Mouse (Mus musculus) hindbrain, embryonic 14.5 days (tissue): ENCODE measurements at regions not wholly inside any gene's neighbourhood (a gene's known extent, or its start where the extent isn't known, plus 50 kb on each side); places are given as distances from the start of the nearest gene placed in this dataset.

Experiments
- ATAC-seq: fragments of 200-750 bp; cut with Nextera tagmentation; 2 replicates; pipeline ENCODE4 v1.8.0; 2017; ENCODE audit warnings: moderate number of reproducible peaks, mild to moderate bottlenecking, moderate TSS enrichment, moderate library complexity; ENCODE audit not compliant: low FRiP score
- DNase-seq: peaks from one replicate; pipeline ENCODE4 v3.0.0-alpha.2; 2015; ENCODE audit warnings: low spot score
- H3K27ac ChIP-seq: fragments of 300-500 bp; sonication (generic); 2 replicates; pipeline ENCODE4 v1.5.1; 2014; ENCODE audit warnings: mild to moderate bottlenecking, moderate library complexity
- H3K27me3 ChIP-seq: fragments of 300-500 bp; sonication (generic); 2 replicates; pipeline ENCODE4 v1.6.1; 2014; ENCODE audit warnings: mild to moderate bottlenecking, low read length, mixed read lengths; ENCODE audit not compliant: control insufficient read depth, insufficient read depth
- H3K36me3 ChIP-seq: fragments of 300-500 bp; sonication (generic); replicated peaks from 2 replicates; pipeline ENCODE4 v1.6.1; 2014; ENCODE audit not compliant: control insufficient read depth, insufficient read depth
- H3K4me1 ChIP-seq: fragments of 300-500 bp; sonication (generic); replicated peaks from 2 replicates; pipeline ENCODE4 v1.6.1; 2014; ENCODE audit warnings: antibody characterized with exemption, low read length, mixed read lengths; ENCODE audit not compliant: control insufficient read depth, insufficient read depth
- H3K4me2 ChIP-seq: fragments of 300-500 bp; sonication (generic); replicated peaks from 2 replicates; pipeline ENCODE4 v1.6.1; 2014; ENCODE audit warnings: mild to moderate bottlenecking, moderate library complexity
- H3K4me3 ChIP-seq: fragments of 300-500 bp; sonication (generic); replicated peaks from 2 replicates; pipeline ENCODE4 v1.5.1; 2014; ENCODE audit warnings: mild to moderate bottlenecking, low read length
- H3K9ac ChIP-seq: fragments of 300-500 bp; sonication (generic); 2 replicates; pipeline ENCODE4 v1.6.1; 2014
- H3K9me3 ChIP-seq: fragments of 300-500 bp; sonication (generic); 2 replicates; pipeline ENCODE4 v1.6.1; 2016; ENCODE audit warnings: low read length; ENCODE audit not compliant: control insufficient read depth
- WGBS: fragments of 180-500 bp; shearing (Covaris S2); extraction: QIAGEN DNeasy Blood & Tissue Kit; methylation state at CpG from one replicate; pipeline ENCODE4 v1.1.7; 2014; 5-methylcytosine and 5-hydroxymethylcytosine counted together

- Histone ChIP-seq H3K9ac (no peak overlapping the region), H3K27ac (no peak overlapping the region), H3K4me3 (no peak overlapping the region), H3K27me3 (no peaks in the 10 kb centered on the region), H3K4me2 (no peak overlapping the region), H3K9me3 (no peaks in the 10 kb centered on the region), H3K36me3 (no peaks in the 10 kb centered on the region), H3K4me1 (no peaks in the 10 kb centered on the region)
- WGBS: 71% methylated on average over 3 of the region's 3 CpGs
- DNase-seq (peak; percentile 32), ATAC-seq (no peak)
Measured at GRCm38 (mm10) chr9:116511450-116511849, 336.3 kb upstream of the Tgfbr2 start.

- no peak overlapping the region for H3K4me3 ChIP-seq
- ATAC-seq (no peak), DNase-seq (no peak)
- no peaks in the 10 kb centered on the region for H3K36me3 ChIP-seq
- H3K9ac ChIP-seq: no peak overlapping the region
- no peak overlapping the region for H3K27ac ChIP-seq
- no peaks in the 10 kb centered on the region for H3K27me3 ChIP-seq
- H3K4me1 ChIP-seq: no peaks in the 10 kb centered on the region
- WGBS: 89% methylated on average over 5 of the region's 5 CpGs
- H3K9me3 ChIP-seq: no peaks in the 10 kb centered on the region
- no peak overlapping the region for H3K4me2 ChIP-seq
Measured at GRCm38 (mm10) chr9:116507756-116508155, 332.6 kb upstream of the Tgfbr2 start.

- H3K27me3 ChIP-seq: no peaks in the 10 kb centered on the region
- no peak overlapping the region for H3K27ac ChIP-seq
- DNase-seq (no peak), ATAC-seq (no peak)
- no peaks in the 10 kb centered on the region for H3K9me3 ChIP-seq
- H3K4me1 ChIP-seq: no peaks in the 10 kb centered on the region
- H3K4me3 ChIP-seq: no peak overlapping the region
- H3K4me2 ChIP-seq: no peak overlapping the region
- no peak overlapping the region for H3K9ac ChIP-seq
- H3K36me3 ChIP-seq: no peaks in the 10 kb centered on the region
- 55% methylated on average over 5 of the region's 5 CpGs for WGBS
Measured at GRCm38 (mm10) chr9:116502831-116503230, 327.7 kb upstream of the Tgfbr2 start.

- DNase-seq (no peak), ATAC-seq (no peak)
- no peaks in the 10 kb centered on the region for H3K27me3 ChIP-seq
- WGBS: 76% methylated on average over 3 of the region's 3 CpGs
- no peak overlapping the region for H3K9ac ChIP-seq
- H3K4me3 ChIP-seq: no peak overlapping the region
- H3K27ac ChIP-seq: no peak overlapping the region
- H3K4me2 ChIP-seq: no peak overlapping the region
- no peaks in the 10 kb centered on the region for H3K9me3 ChIP-seq
- H3K4me1 ChIP-seq: no peaks in the 10 kb centered on the region
- H3K36me3 ChIP-seq: no peaks in the 10 kb centered on the region
Measured at GRCm38 (mm10) chr9:116500951-116501350, 325.8 kb upstream of the Tgfbr2 start.

- Histone ChIP-seq H3K9ac (no peak overlapping the region), H3K4me1 (no peaks in the 10 kb centered on the region), H3K36me3 (no peaks in the 10 kb centered on the region), H3K4me2 (no peak overlapping the region), H3K9me3 (peaks cover 12% of the 10 kb centered on the region; the same call in 1 of the 2 replicates), H3K4me3 (no peak overlapping the region), H3K27me3 (no peaks in the 10 kb centered on the region), H3K27ac (no peak overlapping the region)
- no peak for ATAC-seq
- no peak for DNase-seq
- WGBS: 89% methylated on average over 2 of the region's 2 CpGs
Measured at GRCm38 (mm10) chr9:116491227-116491626, 316.1 kb upstream of the Tgfbr2 start.

GRCm38 (mm10) chr9:116489787-116490186 lies 314.6 kb upstream of the Tgfbr2 start:
- Histone ChIP-seq H3K4me1 (no peaks in the 10 kb centered on the region), H3K36me3 (no peaks in the 10 kb centered on the region), H3K9ac (no peak overlapping the region), H3K4me3 (no peak overlapping the region), H3K9me3 (peaks cover 12% of the 10 kb centered on the region; the same call in 1 of the 2 replicates), H3K4me2 (no peak overlapping the region), H3K27ac (0 out of 2 replicates have a peak overlapping the region, but pooled peaks have one; percentile 62), H3K27me3 (no peaks in the 10 kb centered on the region)
- WGBS: 59% methylated on average over 4 of the region's 4 CpGs
- no peak for DNase-seq
- no peak for ATAC-seq

GRCm38 (mm10) chr9:116489273-116489672 lies 314.1 kb upstream of the Tgfbr2 start:
- ATAC-seq (0 out of 2 replicates have a peak, but pooled peaks have one; percentile 37), DNase-seq (peak; percentile 40)
- H3K4me3 ChIP-seq: no peak overlapping the region
- H3K4me1 ChIP-seq: no peaks in the 10 kb centered on the region
- no peaks in the 10 kb centered on the region for H3K27me3 ChIP-seq
- H3K27ac ChIP-seq: peak overlapping the region; percentile 62
- H3K9me3 ChIP-seq: peaks cover 12% of the 10 kb centered on the region; the same call in 1 of the 2 replicates
- H3K36me3 ChIP-seq: no peaks in the 10 kb centered on the region
- WGBS: 63% methylated on average over 5 of the region's 5 CpGs
- H3K9ac ChIP-seq: no peak overlapping the region
- no peak overlapping the region for H3K4me2 ChIP-seq

- Histone ChIP-seq H3K9ac (no peak overlapping the region), H3K4me1 (no peaks in the 10 kb centered on the region), H3K4me3 (no peak overlapping the region), H3K36me3 (no peaks in the 10 kb centered on the region), H3K9me3 (no peaks in the 10 kb centered on the region), H3K27me3 (no peaks in the 10 kb centered on the region), H3K27ac (no peak overlapping the region), H3K4me2 (no peak overlapping the region)
- 87% methylated on average over 3 of the region's 3 CpGs for WGBS
- no peak for DNase-seq
- no peak for ATAC-seq
Measured at GRCm38 (mm10) chr9:116477309-116477708, 302.1 kb upstream of the Tgfbr2 start.

GRCm38 (mm10) chr9:116475206-116475955 lies 300.2 kb upstream of the Tgfbr2 start:
- no peak overlapping the region for H3K4me2 ChIP-seq
- no peaks in the 10 kb centered on the region for H3K4me1 ChIP-seq
- no peak overlapping the region for H3K9ac ChIP-seq
- no peaks in the 10 kb centered on the region for H3K9me3 ChIP-seq
- WGBS: 65% methylated on average over 12 of the region's 12 CpGs
- no peak for ATAC-seq
- no peak for DNase-seq
- H3K4me3 ChIP-seq: no peak overlapping the region
- no peak overlapping the region for H3K27ac ChIP-seq
- H3K27me3 ChIP-seq: no peaks in the 10 kb centered on the region
- no peaks in the 10 kb centered on the region for H3K36me3 ChIP-seq
